Mouse (Mus musculus): ENCODE results near the gene Fezf2.

DNA sequence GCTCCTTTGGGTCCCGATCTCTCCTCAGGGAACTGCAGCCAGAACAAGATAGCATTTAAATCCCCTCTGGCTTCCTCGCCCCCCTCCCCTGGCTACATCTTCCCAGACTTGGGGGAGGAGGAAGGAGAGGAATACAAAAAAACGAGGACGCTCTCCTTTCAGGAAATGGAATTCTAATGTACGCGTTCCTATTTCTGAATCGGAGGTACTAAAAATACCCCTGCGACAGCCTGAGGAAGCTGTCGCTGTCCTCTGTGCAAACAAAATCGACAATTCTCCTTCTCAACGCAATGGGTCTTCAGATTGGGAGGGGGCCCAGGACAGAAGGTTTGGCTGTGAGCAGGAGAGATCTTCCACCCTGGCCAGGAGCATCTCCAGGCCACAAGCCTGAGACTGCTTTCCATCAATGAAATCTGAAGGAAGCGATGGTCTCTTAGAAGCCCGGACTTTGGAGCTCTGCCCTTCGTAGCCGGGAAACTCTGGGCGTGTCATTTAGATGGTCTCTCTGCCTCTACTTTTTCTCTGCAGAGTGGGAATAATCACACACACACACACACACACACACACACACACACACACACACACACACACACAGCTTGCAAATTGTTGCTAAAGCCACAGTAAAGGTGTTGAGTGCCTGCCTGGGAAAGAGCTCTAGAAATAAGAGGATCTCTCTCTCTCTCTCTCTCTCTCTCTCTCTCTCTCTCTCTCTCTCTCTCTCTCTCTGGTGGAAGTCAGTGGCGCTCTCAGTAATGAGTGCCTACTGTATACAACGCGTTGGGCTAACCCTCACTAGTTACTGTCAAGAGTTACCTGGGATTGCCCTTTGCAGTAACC is 7.5 kb downstream of the Fezf2 start:
- TF ChIP-seq EP300 (IDR thresholded peaks at IDR 0.05; ENCODE audit: low read depth), result no peak
- no peak for TF ChIP-seq CTCF (IDR thresholded peaks at IDR 0.05; ENCODE audit: low read depth)
